Mouse (Mus musculus): ENCODE measurements around the gene Nfatc3.
"Not testable (repeated sequence)": the region's sequence is repeated elsewhere in the genome, so short reads cannot be mapped to it uniquely, and the experiment has no call there.

The Nfatc3 gene

DNA sequence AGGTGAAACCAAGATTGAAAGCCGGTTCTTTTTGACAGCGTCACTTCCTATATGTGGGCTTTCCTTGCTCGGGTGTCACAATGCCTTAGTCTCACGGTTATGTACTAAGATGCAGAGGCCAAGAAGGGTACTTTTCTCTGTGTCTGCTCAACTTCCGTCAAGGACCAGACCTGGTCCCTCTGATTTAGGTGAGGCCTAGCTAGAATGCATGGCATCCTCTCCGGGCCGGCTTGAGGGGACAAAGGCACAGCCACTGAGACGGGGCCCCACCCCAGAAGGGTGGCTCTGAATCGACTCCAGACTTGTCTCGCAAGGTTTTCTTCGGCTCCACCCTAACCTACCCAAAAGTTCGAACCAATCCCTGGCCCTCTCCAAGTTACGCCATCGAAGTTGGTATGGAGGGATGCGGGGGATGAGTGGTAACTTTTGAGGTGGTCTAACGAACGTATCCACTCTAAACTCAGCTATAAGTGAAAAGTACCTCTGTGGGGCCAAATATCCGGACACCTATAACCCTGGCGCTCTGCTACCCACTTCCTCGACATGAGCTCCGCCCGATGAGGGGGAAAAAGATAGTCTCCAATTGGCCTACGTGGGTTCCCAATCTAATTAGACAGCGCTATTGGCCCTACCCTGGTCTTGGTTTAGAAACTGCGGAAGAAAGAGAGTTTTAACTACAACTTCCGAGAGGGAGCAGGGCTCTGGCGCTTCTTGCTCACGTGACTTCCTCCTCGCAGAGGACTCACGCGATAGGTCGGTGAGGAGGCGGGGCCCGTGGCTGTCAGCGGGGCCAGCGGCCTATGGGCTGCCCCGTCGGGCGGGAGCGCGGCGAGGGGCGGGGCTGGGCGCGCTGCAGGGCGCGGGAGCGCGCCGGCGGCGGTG lies at the start of gene Nfatc3:
Gene Nfatc3 (plus strand): TSS at position 110 of the 882 bp plus-strand sequence.
- peak; percentile 99 for DNase-seq (ENCODE audit: low read depth, low spot score)

GRCm38 (mm10) chr8:106010748-106011642 lies 47.6 kb upstream of the Nfatc3 start:
- peak; percentile 98 for DNase-seq (ENCODE audit: low read depth, low spot score)

GRCm38 (mm10) chr8:106011643-106011986 lies 47.0 kb upstream of the Nfatc3 start, which contains the start of gene Ddx28:
Ddx28 (minus strand) TSS chr8:106011882.
- DNase-seq (ENCODE audit: low read depth, low spot score) = no peak

DNA sequence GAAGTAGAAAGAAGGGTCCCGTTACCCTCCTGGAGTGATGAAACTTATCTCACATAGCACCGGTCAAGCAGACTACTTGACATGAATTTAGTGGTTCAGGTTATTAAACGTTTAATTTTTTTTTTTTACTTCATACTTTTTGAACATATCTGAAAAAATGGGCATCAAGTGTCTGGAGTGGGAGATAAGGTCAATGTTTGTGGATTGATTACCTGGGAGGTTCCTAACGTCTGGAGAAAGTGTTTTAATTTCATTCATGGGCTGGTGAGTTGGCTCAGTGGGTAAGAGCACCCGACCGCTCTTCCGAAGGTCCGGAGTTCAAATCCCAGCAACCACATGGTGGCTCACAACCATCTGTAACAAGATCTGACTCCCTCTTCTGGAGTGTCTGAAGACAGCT lies 46.4 kb upstream of the Nfatc3 start:
- DNase-seq (ENCODE audit: low read depth, low spot score) = not testable (repeated sequence)

DNA sequence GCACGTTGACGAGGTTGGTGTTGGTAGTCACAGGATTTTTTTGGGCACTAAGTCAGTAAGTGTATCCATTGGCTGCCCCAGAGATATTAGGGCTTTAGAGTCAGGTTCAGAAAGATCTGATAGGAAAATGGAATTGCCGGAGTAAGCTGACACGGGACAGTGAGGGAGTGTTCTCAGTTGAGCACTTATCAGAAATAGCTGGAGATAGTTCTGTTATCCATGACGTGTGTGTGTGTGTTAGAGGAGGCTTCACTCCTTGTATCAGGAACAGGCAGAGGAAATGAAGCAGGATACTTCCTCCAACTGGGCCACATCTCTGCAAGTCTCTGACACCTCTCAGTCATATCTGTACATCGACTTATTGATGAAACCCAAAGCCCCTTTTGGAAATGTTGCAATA lies 42.4 kb upstream of the Nfatc3 start:
- DNase-seq (ENCODE audit: low read depth, low spot score) = no peak

DNA sequence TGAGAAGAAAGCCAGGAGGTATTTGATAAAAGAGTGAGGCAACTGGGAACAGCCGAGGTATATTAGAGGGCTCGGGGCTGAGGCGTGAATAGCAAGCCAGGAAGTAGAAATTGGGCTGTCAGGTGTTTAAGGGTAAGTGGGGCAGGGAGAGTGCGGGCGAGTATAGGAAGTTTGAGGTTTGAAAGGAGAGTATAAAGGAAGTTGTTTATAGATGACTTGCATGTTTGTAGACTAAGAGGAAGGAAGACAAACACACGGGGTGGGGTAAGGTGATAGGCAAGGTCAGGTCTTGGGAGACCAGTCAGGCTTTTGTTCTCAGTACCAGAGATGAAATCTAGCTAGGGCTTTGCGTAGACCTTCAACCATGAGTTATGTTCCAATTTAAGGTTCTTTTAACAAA lies 41.5 kb upstream of the Nfatc3 start:
- no peak for DNase-seq (ENCODE audit: low read depth, low spot score)

- DNase-seq (ENCODE audit: low read depth, low spot score) = no peak
These were observed 40.6 kb upstream of the Nfatc3 start for GRCm38 (mm10) chr8:106018039-106018438.

- peak; percentile 88 for DNase-seq (ENCODE audit: low read depth, low spot score)
These were observed 36.2 kb upstream of the Nfatc3 start for GRCm38 (mm10) chr8:106022483-106022882.

DNA sequence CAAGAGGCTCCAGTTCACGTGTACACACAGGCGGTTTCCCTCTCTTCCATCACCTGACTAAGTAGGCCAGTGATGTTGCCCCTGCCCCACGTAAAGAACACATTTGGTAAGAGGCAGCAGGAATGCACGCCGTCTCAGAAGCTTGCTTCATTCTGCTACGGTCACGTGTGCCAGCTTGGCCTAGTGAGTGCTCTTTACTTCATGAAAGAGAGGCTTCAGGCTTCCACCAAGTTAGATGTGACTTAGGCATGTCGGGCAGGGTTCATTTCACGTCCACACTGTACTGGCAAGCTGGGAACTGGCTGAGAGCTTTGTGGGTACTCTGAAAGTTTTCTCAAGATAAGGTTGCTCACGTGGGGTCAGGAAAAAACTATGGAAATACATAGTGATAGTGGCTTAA lies 19.9 kb upstream of the Nfatc3 start:
- DNase-seq (ENCODE audit: low read depth, low spot score) = no peak

DNA sequence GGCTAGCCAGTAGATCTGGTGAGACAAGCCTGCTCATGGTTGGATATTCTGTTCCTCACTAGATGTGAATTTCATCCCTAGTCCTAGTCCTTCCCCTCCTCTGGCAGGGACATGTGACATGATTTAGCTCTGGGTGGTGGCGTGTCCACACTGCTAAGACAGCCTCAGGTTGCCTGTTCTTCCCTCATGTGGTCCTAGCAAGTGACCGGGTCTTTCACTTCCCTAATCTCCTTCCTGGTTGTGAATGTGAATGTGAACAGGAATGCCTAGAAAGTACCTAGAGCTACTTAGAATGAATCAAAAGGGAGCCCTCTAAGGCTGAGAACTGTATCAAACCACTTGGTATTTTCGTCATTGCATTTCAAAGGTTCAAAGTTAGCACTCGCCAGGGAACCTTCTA lies 19.0 kb upstream of the Nfatc3 start:
- DNase-seq (ENCODE audit: low read depth, low spot score) = no peak

- DNase-seq (ENCODE audit: low read depth, low spot score) = no peak
These were observed 18.4 kb upstream of the Nfatc3 start for GRCm38 (mm10) chr8:106040218-106040617.

GRCm38 (mm10) chr8:106043055-106043454 lies 15.6 kb upstream of the Nfatc3 start:
- no peak for DNase-seq (ENCODE audit: low read depth, low spot score)

DNA sequence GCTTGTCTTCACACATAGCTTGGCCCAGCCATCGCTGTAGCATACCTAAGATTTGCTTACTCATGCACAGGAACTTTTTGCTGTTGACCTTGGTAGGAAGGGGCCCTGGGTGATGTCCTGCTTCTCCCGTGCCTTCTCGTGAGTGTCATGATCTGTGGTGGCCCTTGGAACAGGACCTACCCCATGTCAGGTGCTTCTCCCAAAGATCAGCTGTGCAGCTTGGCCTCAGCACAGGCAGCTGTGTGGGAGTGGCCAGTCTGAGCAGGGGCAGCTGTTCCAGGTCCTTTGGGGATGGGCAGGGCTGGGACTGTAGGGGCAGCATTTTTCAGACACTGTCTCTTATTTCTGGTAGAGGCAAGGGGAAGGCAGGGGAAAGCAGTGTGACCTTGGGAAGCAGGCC lies 14.5 kb upstream of the Nfatc3 start:
- DNase-seq (ENCODE audit: low read depth, low spot score) = no peak

GRCm38 (mm10) chr8:106046872-106047559 lies 11.6 kb upstream of the Nfatc3 start:
- no peak for DNase-seq (ENCODE audit: low read depth, low spot score)

DNA sequence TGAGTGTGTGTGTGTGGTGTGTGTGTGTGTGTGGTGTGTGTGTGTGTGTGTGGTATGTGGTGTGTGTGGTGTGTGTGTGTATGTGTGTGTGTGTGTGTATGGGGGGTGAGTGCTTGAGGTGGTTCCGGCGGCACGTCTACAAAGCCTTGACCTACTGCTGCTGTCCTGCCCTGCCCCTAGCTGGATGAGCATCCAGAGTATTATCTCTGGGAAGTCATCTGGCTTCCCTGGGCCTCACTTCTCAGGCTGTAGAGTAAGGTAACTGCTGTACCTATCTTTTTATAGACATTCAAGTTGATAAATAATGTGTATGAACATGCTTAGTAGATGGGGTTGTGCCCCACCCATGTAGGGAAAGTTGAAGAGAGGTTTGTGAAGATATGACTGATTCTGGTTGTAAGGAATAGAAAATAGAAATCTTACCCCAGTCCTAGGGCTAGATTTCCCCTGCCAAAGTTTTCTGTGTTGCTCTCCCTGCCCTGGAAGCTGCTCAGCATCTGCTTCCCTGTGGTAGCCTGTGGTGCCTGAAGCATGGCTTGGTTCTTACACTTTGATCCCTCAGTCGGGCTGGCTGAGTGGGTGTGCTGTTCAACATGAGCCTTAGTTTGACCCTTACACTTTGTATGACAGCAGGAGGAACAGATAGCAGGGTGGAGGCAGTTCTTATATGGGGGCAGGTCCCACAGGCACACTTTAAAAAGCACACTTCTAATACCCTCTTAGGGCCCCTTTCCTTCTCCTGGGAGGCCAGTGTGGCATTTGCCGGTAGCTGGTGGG lies 10.6 kb upstream of the Nfatc3 start:
- no peak for DNase-seq (ENCODE audit: low read depth, low spot score)

DNA sequence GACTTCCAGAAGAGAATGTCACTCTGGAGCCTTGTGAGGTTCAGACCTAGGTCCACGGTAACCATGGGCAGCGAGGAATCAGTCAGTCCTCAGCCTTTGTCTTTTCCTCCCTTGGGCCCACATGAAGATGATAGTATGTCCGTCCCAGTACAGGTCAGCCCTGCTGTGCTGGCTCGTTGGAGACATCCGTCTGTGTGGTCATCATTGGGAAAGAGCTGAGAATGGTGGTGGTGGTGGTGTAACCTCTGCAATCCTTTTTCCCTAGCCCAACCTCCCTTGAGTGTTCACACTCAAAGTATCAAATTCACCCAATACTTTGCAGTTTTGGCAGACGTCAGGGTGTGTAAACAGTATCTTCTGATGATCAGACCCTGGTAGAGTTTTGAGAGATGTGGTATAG lies 8.8 kb upstream of the Nfatc3 start:
- no peak for DNase-seq (ENCODE audit: low read depth, low spot score)

- DNase-seq (ENCODE audit: low read depth, low spot score) = peak; percentile 26
These were observed 7.6 kb upstream of the Nfatc3 start for GRCm38 (mm10) chr8:106051068-106051467.

DNA sequence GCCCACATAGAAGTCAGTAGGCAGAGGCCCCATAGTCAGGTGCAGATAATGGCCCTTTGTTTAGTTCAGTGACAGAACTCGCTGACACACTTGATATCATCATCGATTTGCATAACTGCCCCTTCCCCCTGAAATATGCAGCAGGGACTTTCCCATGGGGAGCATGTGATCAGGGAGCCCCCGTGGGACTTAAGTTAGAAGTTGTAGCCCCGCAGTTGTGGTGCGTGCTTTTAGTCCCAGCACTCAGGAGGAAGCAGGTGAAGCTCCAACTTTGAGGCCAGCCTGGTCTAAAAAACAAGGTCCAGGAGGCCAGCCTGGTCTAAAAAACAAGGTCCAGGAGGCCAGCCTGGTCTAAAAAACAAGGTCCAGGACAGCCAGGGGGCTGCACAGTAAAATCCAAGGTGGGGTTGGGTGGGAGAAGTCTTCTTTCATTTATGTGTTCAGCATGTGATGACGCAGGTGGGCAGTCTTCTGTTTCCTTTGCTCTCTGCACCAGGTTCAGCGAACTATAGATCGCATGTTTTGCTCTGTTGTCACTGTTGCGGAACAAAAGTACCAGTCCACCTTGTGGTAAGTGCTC lies 6.0 kb upstream of the Nfatc3 start:
- peak; percentile 55 for DNase-seq (ENCODE audit: low read depth, low spot score)

GRCm38 (mm10) chr8:106054190-106054811 lies 4.3 kb upstream of the Nfatc3 start:
- no peak for DNase-seq (ENCODE audit: low read depth, low spot score)

- DNase-seq (ENCODE audit: low read depth, low spot score) = no peak
These were observed 3.6 kb upstream of the Nfatc3 start for GRCm38 (mm10) chr8:106055038-106055437.
